Mouse (Mus musculus): ENCODE measurements around the gene Sphk1. TPM values are rescaled to one million over a fixed set of nuclear protein-coding genes. Genes with fewer than 3 reads are reported as not detected.
A peak's percentile ranks its signal among the peaks of the same experiment; 100 is the strongest.
"Not testable (repeated sequence)": the region's sequence is repeated elsewhere in the genome, so short reads cannot be mapped to it uniquely, and the experiment has no call there.

Gene Sphk1
- 8.4 and 11.0 TPM in 2 replicates for polyA plus RNA-seq (2015; fragmentation: Nextera tagmentation; extraction: Ambion mirVana)

GRCm38 (mm10) chr11:116530187-116531147, at the start of gene Sphk1:
Sphk1 (plus strand) TSS chr11:116530925.
- Histone ChIP-seq H3K36me3 (no peaks in the 10 kb centered on the region), H3K4me3 (peak within 1 kb of the TSS; percentile 44), H3K9ac (peak within 1 kb of the TSS; percentile 23), H3K27ac (replicated peaks) (peak within 1 kb of the TSS; percentile 34; the same call in 1 of the 2 replicates), H3K9me3 (no peaks in the 10 kb centered on the region), H3K27me3 (peaks cover 44% of the 10 kb centered on the region), H3K4me2 (peak within 1 kb of the TSS; percentile 87), H3K4me1 (replicated peaks) (peaks cover 43% of the 10 kb centered on the region)
- ATAC-seq (ENCODE audit: low FRiP score, low read depth): no peak
- WGBS: 23% methylated on average over 11 of the region's 11 CpGs

GRCm38 (mm10) chr11:116480975-116481374, 49.8 kb upstream of the Sphk1 start:
- Histone ChIP-seq H3K4me1 (replicated peaks) (no peaks in the 10 kb centered on the region), H3K36me3 (peaks cover 74% of the 10 kb centered on the region), H3K4me2 (no peak overlapping the region), H3K4me3 (no peak overlapping the region), H3K9me3 (no peaks in the 10 kb centered on the region), H3K27ac (replicated peaks) (no peak overlapping the region), H3K9ac (no peak overlapping the region), H3K27me3 (no peaks in the 10 kb centered on the region)
- no peak for ATAC-seq (ENCODE audit: low FRiP score, low read depth)
- 92% methylated on average over 8 of the region's 8 CpGs for WGBS

- Histone ChIP-seq H3K4me3 (no peak overlapping the region), H3K9me3 (no peaks in the 10 kb centered on the region), H3K27me3 (no peaks in the 10 kb centered on the region), H3K4me2 (no peak overlapping the region), H3K27ac (replicated peaks) (no peak overlapping the region), H3K4me1 (replicated peaks) (no peaks in the 10 kb centered on the region), H3K36me3 (peaks cover 70% of the 10 kb centered on the region), H3K9ac (no peak overlapping the region)
- ATAC-seq (ENCODE audit: low FRiP score, low read depth): no peak
- WGBS: 70% methylated on average over 7 of the region's 7 CpGs
These were observed 48.9 kb upstream of the Sphk1 start for GRCm38 (mm10) chr11:116481776-116482175.

- Histone ChIP-seq H3K4me2 (no peak overlapping the region), H3K36me3 (peaks cover 48% of the 10 kb centered on the region), H3K4me3 (no peak overlapping the region), H3K4me1 (replicated peaks) (peaks cover 8% of the 10 kb centered on the region), H3K27me3 (no peaks in the 10 kb centered on the region), H3K27ac (replicated peaks) (no peak overlapping the region), H3K9me3 (no peaks in the 10 kb centered on the region), H3K9ac (no peak overlapping the region)
- ATAC-seq (ENCODE audit: low FRiP score, low read depth): no peak
- WGBS: 96% methylated on average over 8 of the region's 8 CpGs
These were observed 46.5 kb upstream of the Sphk1 start for GRCm38 (mm10) chr11:116484261-116484660.

GRCm38 (mm10) chr11:116488207-116488606, 42.5 kb upstream of the Sphk1 start:
- Histone ChIP-seq H3K4me3 (no peak overlapping the region), H3K4me1 (replicated peaks) (peaks cover 14% of the 10 kb centered on the region), H3K9ac (no peak overlapping the region), H3K27me3 (no peaks in the 10 kb centered on the region), H3K9me3 (no peaks in the 10 kb centered on the region), H3K4me2 (0 out of 2 replicates have a peak overlapping the region, but pooled peaks have one; percentile 72), H3K27ac (replicated peaks) (no peak overlapping the region), H3K36me3 (peaks cover 26% of the 10 kb centered on the region)
- ATAC-seq (ENCODE audit: low FRiP score, low read depth): no peak

- Histone ChIP-seq H3K27ac (replicated peaks) (no peak overlapping the region), H3K9ac (peak overlapping the region; percentile 79), H3K36me3 (peaks cover 20% of the 10 kb centered on the region), H3K27me3 (no peaks in the 10 kb centered on the region), H3K9me3 (no peaks in the 10 kb centered on the region), H3K4me1 (replicated peaks) (peaks cover 14% of the 10 kb centered on the region), H3K4me3 (peak overlapping the region; percentile 75), H3K4me2 (peak overlapping the region; percentile 72)
- no peak for ATAC-seq (ENCODE audit: low FRiP score, low read depth)
- 75% methylated on average over 14 of the region's 14 CpGs for WGBS
These were observed 41.9 kb upstream of the Sphk1 start for GRCm38 (mm10) chr11:116488693-116489375.

GRCm38 (mm10) chr11:116489771-116490231, 40.9 kb upstream of the Sphk1 start:
- peak; percentile 69 for ATAC-seq (ENCODE audit: low FRiP score, low read depth)
- no peaks in the 10 kb centered on the region for H3K27me3 ChIP-seq
- peak overlapping the region; percentile 72 for H3K4me2 ChIP-seq
- peak overlapping the region; percentile 79 for H3K9ac ChIP-seq
- peaks cover 14% of the 10 kb centered on the region for H3K36me3 ChIP-seq
- under 1% methylated on average over 39 of the region's 39 CpGs for WGBS
- H3K4me1 ChIP-seq (replicated peaks): peaks cover 19% of the 10 kb centered on the region
- H3K4me3 ChIP-seq: peak overlapping the region; percentile 75
- H3K27ac ChIP-seq (replicated peaks): peak overlapping the region; percentile 84
- H3K9me3 ChIP-seq: no peaks in the 10 kb centered on the region

GRCm38 (mm10) chr11:116490232-116491107, 40.3 kb upstream of the Sphk1 start:
- ATAC-seq (ENCODE audit: low FRiP score, low read depth): peak; percentile 94
- no peaks in the 10 kb centered on the region for H3K9me3 ChIP-seq
- peak overlapping the region; percentile 84 for H3K27ac ChIP-seq (replicated peaks)
- H3K4me3 ChIP-seq: peak overlapping the region; percentile 75
- H3K4me2 ChIP-seq: peak overlapping the region; percentile 72
- H3K4me1 ChIP-seq (replicated peaks): peaks cover 22% of the 10 kb centered on the region
- no peaks in the 10 kb centered on the region for H3K27me3 ChIP-seq
- peaks cover 7% of the 10 kb centered on the region for H3K36me3 ChIP-seq
- WGBS: under 1% methylated on average over 62 of the region's 62 CpGs
- peak overlapping the region; percentile 79 for H3K9ac ChIP-seq

GRCm38 (mm10) chr11:116491338-116491737, 39.4 kb upstream of the Sphk1 start:
- H3K27me3 ChIP-seq: no peaks in the 10 kb centered on the region
- H3K4me1 ChIP-seq (replicated peaks): peaks cover 22% of the 10 kb centered on the region
- no peaks in the 10 kb centered on the region for H3K9me3 ChIP-seq
- ATAC-seq (ENCODE audit: low FRiP score, low read depth): no peak
- WGBS: 76% methylated on average over 6 of the region's 6 CpGs
- H3K27ac ChIP-seq (replicated peaks): no peak overlapping the region
- H3K9ac ChIP-seq: no peak overlapping the region
- no peak overlapping the region for H3K4me3 ChIP-seq
- H3K4me2 ChIP-seq: no peak overlapping the region
- no peaks in the 10 kb centered on the region for H3K36me3 ChIP-seq

GRCm38 (mm10) chr11:116492507-116492906, 38.2 kb upstream of the Sphk1 start:
- H3K4me1 ChIP-seq (replicated peaks): peaks cover 22% of the 10 kb centered on the region
- 69% methylated on average over 1 of the region's 1 CpGs for whole genome bisulfite sequencing
- H3K4me2 ChIP-seq; H3K27ac ChIP-seq (replicated peaks); H3K4me3 ChIP-seq; H3K9me3 ChIP-seq; H3K27me3 ChIP-seq; H3K9ac ChIP-seq; ATAC-seq (ENCODE audit: low FRiP score, low read depth); H3K36me3 ChIP-seq: not testable (repeated sequence)

- H3K27ac ChIP-seq (replicated peaks): no peak overlapping the region
- WGBS: 87% methylated on average over 5 of the region's 5 CpGs
- H3K4me2 ChIP-seq: no peak overlapping the region
- H3K9me3 ChIP-seq: no peaks in the 10 kb centered on the region
- no peak overlapping the region for H3K9ac ChIP-seq
- no peak for ATAC-seq (ENCODE audit: low FRiP score, low read depth)
- no peak overlapping the region for H3K4me3 ChIP-seq
- H3K36me3 ChIP-seq: no peaks in the 10 kb centered on the region
- peaks cover 22% of the 10 kb centered on the region for H3K4me1 ChIP-seq (replicated peaks)
- no peaks in the 10 kb centered on the region for H3K27me3 ChIP-seq
These were observed 37.5 kb upstream of the Sphk1 start for GRCm38 (mm10) chr11:116493191-116493590.

All from hindbrain, embryonic 15.5 days (tissue).